Mouse (Mus musculus) adrenal gland, adult (tissue): ENCODE measurements at regions not wholly inside any gene's neighbourhood (a gene's known extent, or its start where the extent isn't known, plus 50 kb on each side); places are given as distances from the start of the nearest gene placed in this dataset.

ENCODE experiments used
- DNase-seq, 2 experiments: peaks; one replicate each; pipeline ENCODE4 v3.0.0; 2022 to 2023; ENCODE audit warnings: low spot score in 1 of 2; ENCODE audit not compliant: inconsistent age in 2 of 2

GRCm38 (mm10) chr11:44021638-44022037 lies 120.6 kb upstream of the Adra1b start:
- no peak for DNase-seq

- no peak for DNase-seq
Observed at GRCm38 (mm10) chr11:44027046-44027445, 126.0 kb upstream of the Adra1b start.

- no peak for DNase-seq
Observed at GRCm38 (mm10) chr11:44046083-44046482, 145.1 kb upstream of the Adra1b start.

- no peak for DNase-seq
Observed at GRCm38 (mm10) chr11:44049253-44049976, 148.4 kb upstream of the Adra1b start.

GRCm38 (mm10) chr11:44052481-44052880 lies 151.5 kb upstream of the Adra1b start:
- DNase-seq = no peak

- DNase-seq = no peak
Observed at GRCm38 (mm10) chr11:44062446-44062845, 161.4 kb upstream of the Adra1b start.

- DNase-seq = no peak
Observed at GRCm38 (mm10) chr11:44066176-44066575, 165.2 kb upstream of the Adra1b start.

GRCm38 (mm10) chr11:44083716-44084115 lies 182.7 kb upstream of the Adra1b start:
- DNase-seq = no peak

- peak; percentile 16 to 46 for DNase-seq
Observed at GRCm38 (mm10) chr11:44086951-44087350, 185.9 kb upstream of the Adra1b start.

GRCm38 (mm10) chr11:44089514-44089913 lies 188.5 kb upstream of the Adra1b start:
- DNase-seq = no peak

GRCm38 (mm10) chr11:44095280-44095679 lies 194.3 kb upstream of the Adra1b start:
- DNase-seq = no peak

GRCm38 (mm10) chr11:44103188-44103840 lies 202.3 kb upstream of the Adra1b start:
- DNase-seq = no peak

GRCm38 (mm10) chr11:44103841-44104191 lies 202.8 kb upstream of the Adra1b start:
- DNase-seq = no peak

- no peak for DNase-seq
Observed at GRCm38 (mm10) chr11:44106231-44106630, 205.2 kb upstream of the Adra1b start.

- no peak for DNase-seq
Observed at GRCm38 (mm10) chr11:44111525-44111924, 210.5 kb upstream of the Adra1b start.

- DNase-seq = peak in 1 of 2 experiments; percentile 23
Observed at GRCm38 (mm10) chr11:44127088-44127487, 226.1 kb upstream of the Adra1b start.

- DNase-seq = peak; percentile 22 to 65
Observed at GRCm38 (mm10) chr11:44128481-44128880, 227.5 kb upstream of the Adra1b start.

- DNase-seq = no peak
Observed at GRCm38 (mm10) chr11:44133244-44133643, 232.2 kb upstream of the Adra1b start.

- DNase-seq = no peak
Observed at GRCm38 (mm10) chr11:44136024-44136423, 235.0 kb upstream of the Adra1b start.

- DNase-seq = no peak
Observed at GRCm38 (mm10) chr11:44142996-44143395, 242.0 kb upstream of the Adra1b start.

GRCm38 (mm10) chr11:44144477-44144876 lies 243.5 kb upstream of the Adra1b start:
- no peak for DNase-seq

GRCm38 (mm10) chr11:44146419-44146818 lies 245.4 kb upstream of the Adra1b start:
- no peak for DNase-seq

GRCm38 (mm10) chr11:44153576-44153975 lies 246.3 kb upstream of the Il12b start:
- no peak for DNase-seq
